Mouse (Mus musculus) heart, embryonic 14.5 days (tissue): Measurements from ENCODE around the gene Aldh1l1. TPM values are rescaled to one million over a fixed set of nuclear protein-coding genes. Genes with fewer than 3 reads are reported as not detected.

ENCODE experiments used
- ATAC-seq: fragments of 200-750 bp; cut with Nextera tagmentation; 2 replicates; pipeline ENCODE4 v1.8.0; 2017; ENCODE audit warnings: low read depth, moderate TSS enrichment; ENCODE audit not compliant: insufficient number of reproducible peaks, insufficient read depth, low FRiP score
- H3K27ac ChIP-seq, 2 experiments: fragments of 200-500 bp in 1 of 2; fragments of 300-500 bp in 1 of 2; sonication (generic) in 1 of 2; replicated peaks in 1 of 2; 2 replicates each; pipeline ENCODE4 v1.5.1; 2012 to 2014; ENCODE audit warnings: low read depth in 2 of 2, low read length in 2 of 2, control low read depth in 1 of 2, mild to moderate bottlenecking in 1 of 2, mixed read lengths in 1 of 2; ENCODE audit not compliant: control insufficient read depth in 1 of 2, insufficient read depth in 1 of 2
- H3K27me3 ChIP-seq: fragments of 300-500 bp; sonication (generic); 2 replicates; pipeline ENCODE4 v1.6.1; 2014; ENCODE audit warnings: mild to moderate bottlenecking, low read length, control low read depth; ENCODE audit not compliant: control insufficient read depth, insufficient read depth
- H3K36me3 ChIP-seq: fragments of 300-500 bp; sonication (generic); 2 replicates; pipeline ENCODE4 v1.6.1; 2014; ENCODE audit warnings: mild to moderate bottlenecking, control low read depth, low read length, mixed read lengths; ENCODE audit not compliant: control insufficient read depth, insufficient read depth
- H3K4me1 ChIP-seq, 2 experiments: fragments of 200-500 bp in 1 of 2; fragments of 300-500 bp in 1 of 2; sonication (generic) in 1 of 2; 2 replicates each; pipeline ENCODE4 v1.6.1; 2012 to 2014; ENCODE audit warnings: low read length in 2 of 2, control low read depth in 1 of 2, mixed read lengths in 1 of 2; ENCODE audit not compliant: control insufficient read depth in 2 of 2, insufficient read depth in 2 of 2
- H3K4me2 ChIP-seq: fragments of 300-500 bp; sonication (generic); 2 replicates; pipeline ENCODE4 v1.6.1; 2014; ENCODE audit warnings: mild to moderate bottlenecking, low read length
- H3K4me3 ChIP-seq, 2 experiments: fragments of 200-500 bp in 1 of 2; fragments of 300-500 bp in 1 of 2; sonication (generic) in 1 of 2; 2 replicates each; pipeline ENCODE4 v1.5.1; 2012 to 2014; ENCODE audit warnings: low read length in 2 of 2, mild to moderate bottlenecking in 2 of 2, control low read depth in 1 of 2, low read depth in 1 of 2, moderate library complexity in 1 of 2; ENCODE audit not compliant: control insufficient read depth in 1 of 2, insufficient read depth in 1 of 2
- H3K9ac ChIP-seq: fragments of 300-500 bp; sonication (generic); 2 replicates; pipeline ENCODE4 v1.6.1; 2014; ENCODE audit warnings: mild to moderate bottlenecking, low read length
- H3K9me3 ChIP-seq: fragments of 300-500 bp; sonication (generic); 2 replicates; pipeline ENCODE4 v1.6.1; 2016; ENCODE audit warnings: low read length, control low read depth; ENCODE audit not compliant: control insufficient read depth
- WGBS: fragments of 180-500 bp; shearing (Covaris S2); extraction: QIAGEN DNeasy Blood & Tissue Kit; methylation state at CpG from one replicate; pipeline ENCODE4 v1.1.7; 2014; 5-methylcytosine and 5-hydroxymethylcytosine counted together
- polyA plus RNA-seq: library from polyadenylated mRNA; unstranded; fragments of >200 nt; fragmentation: Nextera tagmentation; extraction: Ambion mirVana; gene quantifications from 2 replicates; pipeline ENCODE4 v1.2.1, GENCODE M21; 2014

Aldh1l1 gene
- polyA plus RNA-seq, 1 experiment from 2014 or later = 0.59 TPM

DNA sequence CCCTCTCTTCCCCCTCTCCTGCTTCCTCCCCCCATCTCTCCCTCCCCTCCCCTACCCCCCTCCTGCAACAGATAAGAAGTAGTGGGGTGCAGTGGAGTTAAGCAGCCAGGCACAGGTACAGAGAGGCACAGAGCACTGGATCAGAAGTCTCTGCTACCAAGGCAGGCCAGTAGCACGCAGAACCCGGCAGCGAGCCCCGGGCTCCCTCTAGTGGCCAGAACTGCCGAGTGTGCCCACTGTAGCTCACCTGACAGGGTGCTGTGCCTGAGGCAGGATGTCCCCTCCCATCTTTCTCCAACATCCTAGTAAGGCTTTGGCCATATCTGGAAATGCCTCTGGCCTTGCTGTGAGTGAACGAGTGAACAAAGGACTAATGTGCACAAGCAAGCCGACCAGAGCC, 51.7 kb downstream of the Aldh1l1 start:
- H3K4me3 ChIP-seq = no peak overlapping the region
- H3K36me3 ChIP-seq = no peaks in the 10 kb centered on the region
- H3K27me3 ChIP-seq = 0 out of 2 replicates have a peak, but pooled peaks cover 3% of the 10 kb centered on the region
- no peak overlapping the region for H3K4me2 ChIP-seq
- 2% methylated on average over 7 of the region's 7 CpGs for WGBS
- no peak overlapping the region for H3K27ac ChIP-seq
- no peaks in the 10 kb centered on the region for H3K9me3 ChIP-seq
- H3K4me1 ChIP-seq = no peaks in the 10 kb centered on the region
- H3K9ac ChIP-seq = no peak overlapping the region
- ATAC-seq = no peak

GRCm38 (mm10) chr6:90539271-90539670, 53.0 kb downstream of the Aldh1l1 start:
- ATAC-seq = no peak
- Histone ChIP-seq H3K27ac (no peak overlapping the region), H3K9ac (no peak overlapping the region), H3K4me3 (no peak overlapping the region), H3K27me3 (0 out of 2 replicates have a peak, but pooled peaks cover 11% of the 10 kb centered on the region), H3K4me1 (no peaks in the 10 kb centered on the region), H3K4me2 (no peak overlapping the region), H3K9me3 (no peaks in the 10 kb centered on the region), H3K36me3 (no peaks in the 10 kb centered on the region)
- WGBS = 88% methylated on average over 4 of the region's 4 CpGs

GRCm38 (mm10) chr6:90540520-90540919, 54.3 kb downstream of the Aldh1l1 start:
- no peaks in the 10 kb centered on the region for H3K4me1 ChIP-seq
- H3K27me3 ChIP-seq = 0 out of 2 replicates have a peak, but pooled peaks cover 11% of the 10 kb centered on the region
- H3K4me2 ChIP-seq = no peak overlapping the region
- H3K36me3 ChIP-seq = no peaks in the 10 kb centered on the region
- H3K27ac ChIP-seq = no peak overlapping the region
- no peak overlapping the region for H3K4me3 ChIP-seq
- WGBS = 71% methylated on average over 1 of the region's 1 CpGs
- no peak overlapping the region for H3K9ac ChIP-seq
- H3K9me3 ChIP-seq = no peaks in the 10 kb centered on the region
- no peak for ATAC-seq

- H3K4me1 ChIP-seq = no peaks in the 10 kb centered on the region
- H3K36me3 ChIP-seq = no peaks in the 10 kb centered on the region
- ATAC-seq = no peak
- H3K27ac ChIP-seq = no peak overlapping the region
- no peak overlapping the region for H3K9ac ChIP-seq
- H3K9me3 ChIP-seq = no peaks in the 10 kb centered on the region
- no peak overlapping the region for H3K4me3 ChIP-seq
- 59% methylated on average over 5 of the region's 5 CpGs for WGBS
- no peak overlapping the region for H3K4me2 ChIP-seq
- H3K27me3 ChIP-seq = 0 out of 2 replicates have a peak, but pooled peaks cover 11% of the 10 kb centered on the region
Measured at GRCm38 (mm10) chr6:90541367-90541772, 55.1 kb downstream of the Aldh1l1 start.

DNA sequence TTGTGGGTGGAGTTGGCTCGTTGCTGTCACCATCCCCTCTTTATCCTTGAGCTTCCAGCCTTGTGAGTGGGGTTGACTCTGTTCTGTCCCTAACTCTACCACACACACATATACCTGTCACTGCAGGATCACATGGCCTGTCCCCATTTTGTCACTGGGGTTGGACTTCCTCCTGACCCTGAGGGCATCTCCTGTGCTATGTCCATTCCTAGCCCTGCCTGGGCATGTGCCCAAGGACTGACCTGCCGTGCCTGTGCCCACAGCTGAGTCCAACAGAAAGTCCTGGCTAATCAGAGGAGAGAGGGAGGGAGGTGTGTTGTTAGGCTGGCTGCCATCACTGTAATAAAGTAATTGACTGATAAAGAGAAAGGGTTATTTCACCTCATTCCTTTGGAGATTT, 58.2 kb downstream of the Aldh1l1 start:
- ATAC-seq = no peak
- H3K4me3 ChIP-seq = no peak overlapping the region
- H3K9ac ChIP-seq = no peak overlapping the region
- no peak overlapping the region for H3K4me2 ChIP-seq
- 0 out of 2 replicates have a peak, but pooled peaks cover 9% of the 10 kb centered on the region for H3K27me3 ChIP-seq
- no peaks in the 10 kb centered on the region for H3K9me3 ChIP-seq
- no peak overlapping the region for H3K27ac ChIP-seq
- 53% methylated on average over 2 of the region's 2 CpGs for WGBS
- no peaks in the 10 kb centered on the region for H3K4me1 ChIP-seq
- H3K36me3 ChIP-seq = no peaks in the 10 kb centered on the region

GRCm38 (mm10) chr6:90546274-90546673, 60.0 kb downstream of the Aldh1l1 start:
- H3K4me1 ChIP-seq = peaks cover 7 to 8% of the 10 kb centered on the region in 2 experiments; a peak in 1 of 4 replicates
- H3K27ac ChIP-seq = no peak overlapping the region
- no peak overlapping the region for H3K4me2 ChIP-seq
- no peaks in the 10 kb centered on the region for H3K9me3 ChIP-seq
- H3K27me3 ChIP-seq = 0 out of 2 replicates have a peak, but pooled peaks cover 9% of the 10 kb centered on the region
- no peak overlapping the region for H3K4me3 ChIP-seq
- ATAC-seq = no peak
- H3K36me3 ChIP-seq = no peaks in the 10 kb centered on the region
- WGBS = 73% methylated on average over 3 of the region's 3 CpGs
- H3K9ac ChIP-seq = no peak overlapping the region

GRCm38 (mm10) chr6:90547041-90547440, 60.8 kb downstream of the Aldh1l1 start:
- no peak overlapping the region for H3K27ac ChIP-seq
- H3K4me1 ChIP-seq = peaks cover 7 to 8% of the 10 kb centered on the region in 2 experiments; a peak in 1 of 4 replicates
- H3K9me3 ChIP-seq = no peaks in the 10 kb centered on the region
- WGBS = 75% methylated on average over 3 of the region's 3 CpGs
- H3K9ac ChIP-seq = no peak overlapping the region
- H3K27me3 ChIP-seq = 0 out of 2 replicates have a peak, but pooled peaks cover 9% of the 10 kb centered on the region
- H3K36me3 ChIP-seq = no peaks in the 10 kb centered on the region
- H3K4me2 ChIP-seq = no peak overlapping the region
- no peak for ATAC-seq
- H3K4me3 ChIP-seq = no peak overlapping the region
